Comparison of ENCODE assay signal across 8 mouse cellular contexts in genomic region chr8:83998231-83999056, GRCm38 (mm10). TPM values are rescaled to one million over a fixed set of nuclear protein-coding genes. Genes with fewer than 3 reads are reported as not detected.
DNase-seq lines count a peak whose midpoint lies in the region; ATAC-seq and TF ChIP-seq lines count a peak whose summit lies in the region.

No protein-coding gene starts in this region.

- H3K36me3 ChIP-seq in intestine, embryonic 15.5 days = peaks cover 4% of the 10 kb centered on the region
- peaks cover 25% of the 10 kb centered on the region for H3K36me3 ChIP-seq in liver, embryonic 14.5 days (replicated peaks; ENCODE audit: control insufficient read depth, insufficient read depth, low read depth)

- peak; percentile 27 for ATAC-seq in intestine, embryonic 15.5 days
- ATAC-seq in liver, embryonic 14.5 days (ENCODE audit: insufficient read depth) = no peak

- peaks cover 9% of the 10 kb centered on the region for H3K4me1 ChIP-seq in cerebellum, adult 2 months (ENCODE audit: control insufficient read depth, insufficient read depth, low read length)
- peaks cover 19% of the 10 kb centered on the region for H3K4me1 ChIP-seq in intestine, embryonic 15.5 days (replicated peaks)
- peaks cover 4 to 15% of the 10 kb centered on the region in 2 experiments; a peak in 3 of 4 replicates for H3K4me1 ChIP-seq in liver, embryonic 14.5 days (replicated peaks; ENCODE audit: control insufficient read depth in 2 of 2, insufficient read depth in 2 of 2, low read length in 1 of 2)

- peak; percentile 32; the same call in 1 of the 2 replicates for TF ChIP-seq CTCF in cerebellum, adult 2 months (IDR thresholded peaks at IDR 0.05; ENCODE audit: borderline replicate concordance, insufficient read depth, low read depth, low read length)
- TF ChIP-seq CTCF in liver, embryonic 14.5 days (IDR thresholded peaks at IDR 0.05; ENCODE audit: low read depth) = peak; percentile 69

- H3K9ac ChIP-seq in intestine, embryonic 15.5 days = peak overlapping the region; percentile 64
- peak overlapping the region; percentile 89 for H3K9ac ChIP-seq in liver, embryonic 14.5 days (replicated peaks)

- no peaks in the 10 kb centered on the region for H3K27me3 ChIP-seq in cerebellum, adult 2 months (ENCODE audit: control insufficient read depth, insufficient read depth, low read length)
- H3K27me3 ChIP-seq in intestine, embryonic 15.5 days (replicated peaks) = no peaks in the 10 kb centered on the region
- no peaks in the 10 kb centered on the region for H3K27me3 ChIP-seq in liver, embryonic 14.5 days (ENCODE audit: control insufficient read depth, insufficient read depth, low read length)

- no peaks in the 10 kb centered on the region for H3K9me3 ChIP-seq in intestine, embryonic 15.5 days
- no peaks in the 10 kb centered on the region for H3K9me3 ChIP-seq in liver, embryonic 14.5 days (ENCODE audit: control insufficient read depth, low read length)

- DNase-seq in urinary bladder, adult 2 months (ENCODE audit: low spot score) = peak; percentile 60
- no peak for DNase-seq in urinary bladder, postnatal 10 days (ENCODE audit: low spot score)
- DNase-seq in cerebellum, adult 2 months = peak; percentile 58 to 61
- peak; percentile 70 for DNase-seq in forelimb bud, embryonic 11.5 days (ENCODE audit: low read depth, low spot score)
- DNase-seq in liver, embryonic 14.5 days (ENCODE audit: low read depth in 3 of 3, low spot score in 3 of 3) = no peak
- peak; percentile 85 for DNase-seq in naive thymus-derived CD4-positive, alpha-beta T cell, adult 2 months (ENCODE audit: low read depth)
- peak; percentile 63 for DNase-seq in testis, postnatal 14 days (ENCODE audit: low spot score)

- WGBS in cerebellum, adult 2 months = 10% methylated on average over 92 of the region's 92 CpGs
- under 1% methylated on average over 86 of the region's 92 CpGs for WGBS in intestine, embryonic 15.5 days
- 2% methylated on average over 87 of the region's 92 CpGs for WGBS in liver, embryonic 14.5 days (ENCODE audit: insufficient replicate concordance)

- peak overlapping the region; percentile 60 for H3K4me3 ChIP-seq in cerebellum, adult 2 months (replicated peaks; ENCODE audit: insufficient read depth, low read depth, low read length)
- peak overlapping the region; percentile 71 for H3K4me3 ChIP-seq in intestine, embryonic 15.5 days (replicated peaks)
- H3K4me3 ChIP-seq in liver, embryonic 14.5 days (ENCODE audit: insufficient read depth in 1 of 2, low read depth in 2 of 2, low read length in 2 of 2) = peak overlapping the region; percentile 89 to 91

- TF ChIP-seq POLR2A in cerebellum, adult 2 months (IDR thresholded peaks at IDR 0.05; ENCODE audit: borderline replicate concordance, insufficient read depth, low read length) = 0 out of 2 replicates have a peak, but pooled peaks have one; percentile 19

- H3K27ac ChIP-seq in cerebellum, adult 2 months (ENCODE audit: insufficient read depth, low read length) = no peak overlapping the region
- H3K27ac ChIP-seq in intestine, embryonic 15.5 days = peak overlapping the region; percentile 87
- H3K27ac ChIP-seq in liver, embryonic 14.5 days = peak overlapping the region; percentile 48

- TF ChIP-seq EP300 in liver, embryonic 14.5 days (IDR thresholded peaks at IDR 0.05; ENCODE audit: low read depth) = no peak

- peak overlapping the region; percentile 84 for H3K4me2 ChIP-seq in intestine, embryonic 15.5 days (replicated peaks)
- peak overlapping the region; percentile 99 for H3K4me2 ChIP-seq in liver, embryonic 14.5 days (ENCODE audit: low read depth)

RNA-seq across cellular contexts. Expression of gene Samd1, which starts 1.0 kb away (rescaled TPM):
- polyA plus RNA-seq in urinary bladder, adult 2 months (2012; rRNA removed) = 34.5 and 36.0 TPM in 2 replicates
- 50.5 and 55.1 TPM in 2 replicates for polyA plus RNA-seq in cerebellum, adult 2 months (2012; rRNA removed)
- polyA plus RNA-seq in intestine, embryonic 15.5 days (2015; fragmentation: Nextera tagmentation; extraction: Ambion mirVana) = 8.4 and 8.7 TPM in 2 replicates
- polyA plus RNA-seq in liver, embryonic 14.5 days (2012; rRNA removed) = 32.5 and 34.5 TPM in 2 replicates
- 9.1 and 9.3 TPM in 2 replicates for polyA plus RNA-seq in liver, embryonic 14.5 days (2014; fragmentation: Nextera tagmentation; extraction: Ambion mirVana)

RNA-seq across cellular contexts. Expression of gene 1700067K01Rik, which starts 2.9 kb away (rescaled TPM):
- 0.18 and 0.19 TPM in 2 replicates for polyA plus RNA-seq in urinary bladder, adult 2 months (2012; rRNA removed)
- polyA plus RNA-seq in cerebellum, adult 2 months (2012; rRNA removed) = 0.11 and 0.14 TPM in 2 replicates
- polyA plus RNA-seq in intestine, embryonic 15.5 days (2015; fragmentation: Nextera tagmentation; extraction: Ambion mirVana) = 0.86 and 0.87 TPM in 2 replicates
- 0.41 and 0.65 TPM in 2 replicates for polyA plus RNA-seq in liver, embryonic 14.5 days (2012; rRNA removed)
- 0.41 and 0.49 TPM in 2 replicates for polyA plus RNA-seq in liver, embryonic 14.5 days (2014; fragmentation: Nextera tagmentation; extraction: Ambion mirVana)

RNA-seq across cellular contexts. Expression of gene 2210011C24Rik, which starts 13.5 kb away (rescaled TPM):
- polyA plus RNA-seq in urinary bladder, adult 2 months (2012; rRNA removed) = 0.14 and 0.15 TPM in 2 replicates
- 4.6 and 7.8 TPM in 2 replicates for polyA plus RNA-seq in cerebellum, adult 2 months (2012; rRNA removed)
- 1.5 and 1.6 TPM in 2 replicates for polyA plus RNA-seq in intestine, embryonic 15.5 days (2015; fragmentation: Nextera tagmentation; extraction: Ambion mirVana)
- not detected in 2 replicates for polyA plus RNA-seq in liver, embryonic 14.5 days (2012; rRNA removed)
- not detected in 2 replicates for polyA plus RNA-seq in liver, embryonic 14.5 days (2014; fragmentation: Nextera tagmentation; extraction: Ambion mirVana)

RNA-seq across cellular contexts. Expression of gene Palm3, which starts 22.8 kb away (rescaled TPM):
- 0.21 and 0.24 TPM in 2 replicates for polyA plus RNA-seq in urinary bladder, adult 2 months (2012; rRNA removed)
- 2.8 and 4.1 TPM in 2 replicates for polyA plus RNA-seq in cerebellum, adult 2 months (2012; rRNA removed)
- polyA plus RNA-seq in intestine, embryonic 15.5 days (2015; fragmentation: Nextera tagmentation; extraction: Ambion mirVana) = 8.9 and 9.4 TPM in 2 replicates
- 0.11 and 0.19 TPM in 2 replicates for polyA plus RNA-seq in liver, embryonic 14.5 days (2012; rRNA removed)
- polyA plus RNA-seq in liver, embryonic 14.5 days (2014; fragmentation: Nextera tagmentation; extraction: Ambion mirVana) = 0.09 TPM in 1 of 2 replicates, not detected in the other

RNA-seq across cellular contexts. Expression of gene Prkaca, which starts 25.7 kb away (rescaled TPM):
- 74.4 and 81.2 TPM in 2 replicates for polyA plus RNA-seq in urinary bladder, adult 2 months (2012; rRNA removed)
- 235 and 256 TPM in 2 replicates for polyA plus RNA-seq in cerebellum, adult 2 months (2012; rRNA removed)
- polyA plus RNA-seq in intestine, embryonic 15.5 days (2015; fragmentation: Nextera tagmentation; extraction: Ambion mirVana) = 115 and 121 TPM in 2 replicates
- 19.9 and 24.8 TPM in 2 replicates for polyA plus RNA-seq in liver, embryonic 14.5 days (2012; rRNA removed)
- 30.6 and 34.0 TPM in 2 replicates for polyA plus RNA-seq in liver, embryonic 14.5 days (2014; fragmentation: Nextera tagmentation; extraction: Ambion mirVana)

Comparison
In these comparisons a context has a peak if more than half of its experiments do, and no peak if none do; other contexts are left out.
1. DNase-seq: peak in urinary bladder, adult 2 months (single experiment), cerebellum, adult 2 months (2 of 2), forelimb bud, embryonic 11.5 days (single experiment), naive thymus-derived CD4-positive, alpha-beta T cell, adult 2 months (single experiment) and testis, postnatal 14 days (single experiment); none in urinary bladder, postnatal 10 days (single experiment) and liver, embryonic 14.5 days (0 of 3).
2. Peak in every context shown above with its lines, with median percentiles within 50 percentile points of each other: H3K4me3 ChIP-seq.